Mouse (Mus musculus) spleen, adult 2 months (tissue): ENCODE measurements around the gene Ccl2. TPM values are rescaled to one million over a fixed set of nuclear protein-coding genes. Genes with fewer than 3 reads are reported as not detected.

Source experiments
- DNase-seq, 2 experiments: peaks; one replicate each; pipeline versions ENCODE4 v3.0.0 to v3.0.0-alpha.2; 2012 to 2021; ENCODE audit warnings: low spot score in 2 of 2, low read depth in 1 of 2
- H3K27ac ChIP-seq: fragments of 200-500 bp; 2 replicates; pipeline ENCODE4 v1.5.1; 2012; ENCODE audit warnings: low read length, inconsistent platforms; ENCODE audit not compliant: insufficient read depth
- H3K27me3 ChIP-seq: fragments of 200-500 bp; 2 replicates; pipeline ENCODE4 v1.6.1; 2012; ENCODE audit warnings: mild to moderate bottlenecking, moderate library complexity, low read length, inconsistent platforms; ENCODE audit not compliant: control insufficient read depth, insufficient read depth
- H3K36me3 ChIP-seq: fragments of 200-500 bp; 2 replicates; pipeline ENCODE4 v1.6.1; 2012; ENCODE audit warnings: mild to moderate bottlenecking, low read length, inconsistent platforms; ENCODE audit not compliant: control insufficient read depth, insufficient read depth
- H3K4me1 ChIP-seq: fragments of 200-500 bp; 2 replicates; pipeline ENCODE4 v1.6.1; 2011; ENCODE audit warnings: inconsistent platforms; ENCODE audit not compliant: control insufficient read depth, insufficient read depth, insufficient read length
- H3K4me3 ChIP-seq: fragments of 200-500 bp; 2 replicates; pipeline ENCODE4 v1.5.1; 2011; ENCODE audit warnings: mild to moderate bottlenecking, inconsistent platforms; ENCODE audit not compliant: insufficient read depth, insufficient read length; ENCODE audit errors: extremely low read depth
- CTCF ChIP-seq: fragments of 200-500 bp; IDR thresholded peaks from 2 replicates; pipeline ENCODE4 v1.5.1; 2011; ENCODE audit warnings: mild to moderate bottlenecking, inconsistent platforms; ENCODE audit not compliant: insufficient read depth, insufficient read length, insufficient replicate concordance; ENCODE audit errors: extremely low read depth
- POLR2A ChIP-seq: fragments of 200-500 bp; IDR thresholded peaks from 2 replicates; pipeline ENCODE4 v1.6.1; 2011; ENCODE audit warnings: low read depth, low read length, inconsistent platforms
- WGBS: fragments of 180-500 bp; shearing (Covaris S2); methylation state at CpG from one replicate; pipeline ENCODE4 v1.1.7; 2018; 5-methylcytosine and 5-hydroxymethylcytosine counted together
- polyA plus RNA-seq: library from polyadenylated mRNA; depleted of rRNA; stranded (reverse); fragments of >200 nt; gene quantifications from 2 replicates; pipeline ENCODE4 v1.2.3, GENCODE M21; 2012

The Ccl2 gene
- polyA plus RNA-seq, 1 experiment: 2.3 TPM

DNA sequence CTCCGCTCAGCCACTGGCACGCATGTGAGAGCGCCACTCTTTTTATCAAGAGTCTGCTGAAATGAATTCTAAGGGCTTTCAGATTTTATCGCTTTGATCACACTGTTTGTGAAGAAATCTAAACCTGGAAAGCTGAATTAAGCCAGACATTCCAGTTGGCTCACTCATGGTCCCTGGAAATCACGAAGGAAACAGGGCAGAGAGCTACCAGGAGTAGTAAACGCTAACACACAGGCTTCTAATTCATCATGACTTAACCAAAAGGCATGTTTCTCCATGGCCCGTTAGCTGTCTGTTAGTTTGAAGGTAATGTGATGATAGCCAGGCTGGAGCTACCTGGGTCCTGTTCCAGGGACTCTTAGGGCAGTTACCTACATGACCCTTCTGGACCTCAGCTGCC lies 925 bp upstream of the Ccl2 start:
- H3K27me3 ChIP-seq: no peaks in the 10 kb centered on the region
- no peak for DNase-seq
- TF ChIP-seq POLR2A (no peak), CTCF (no peak)
- H3K36me3 ChIP-seq: no peaks in the 10 kb centered on the region
- no peak overlapping the region for H3K4me3 ChIP-seq
- H3K4me1 ChIP-seq: no peaks in the 10 kb centered on the region
- H3K27ac ChIP-seq: no peak overlapping the region
- 88% methylated on average over 7 of the region's 7 CpGs for WGBS

GRCm38 (mm10) chr11:82035857-82036256 lies 486 bp downstream of the Ccl2 start:
- TF ChIP-seq CTCF: no peak
- no peak for TF ChIP-seq POLR2A
- H3K4me3 ChIP-seq: no peak overlapping the region
- no peak for DNase-seq
- H3K27ac ChIP-seq: no peak overlapping the region
- no peaks in the 10 kb centered on the region for H3K27me3 ChIP-seq
- 87% methylated on average over 2 of the region's 2 CpGs for WGBS
- no peaks in the 10 kb centered on the region for H3K36me3 ChIP-seq
- no peaks in the 10 kb centered on the region for H3K4me1 ChIP-seq

GRCm38 (mm10) chr11:82038535-82038934 lies 3.2 kb downstream of the Ccl2 start, which contains the start of gene Gm17268:
TSS of gene Gm17268 (minus strand) at chr11:82038562.
- Histone ChIP-seq H3K36me3 (no peaks in the 10 kb centered on the region), H3K27me3 (no peaks in the 10 kb centered on the region), H3K4me3 (no peak within 1 kb of the TSS), H3K27ac (no peak within 1 kb of the TSS), H3K4me1 (no peaks in the 10 kb centered on the region)
- 37% methylated on average over 2 of the region's 2 CpGs for WGBS
- DNase-seq: no peak
- no peak for TF ChIP-seq POLR2A
- no peak for TF ChIP-seq CTCF

GRCm38 (mm10) chr11:82039132-82039660 lies 3.8 kb downstream of the Ccl2 start:
- Histone ChIP-seq H3K27me3 (no peaks in the 10 kb centered on the region), H3K27ac (no peak overlapping the region), H3K36me3 (no peaks in the 10 kb centered on the region), H3K4me1 (no peaks in the 10 kb centered on the region), H3K4me3 (no peak overlapping the region)
- 26% methylated on average over 3 of the region's 3 CpGs for WGBS
- TF ChIP-seq POLR2A (no peak), CTCF (no peak)
- DNase-seq: no peak

- whole genome bisulfite sequencing: 53% methylated on average over 4 of the region's 4 CpGs
- Histone ChIP-seq H3K4me1 (no peaks in the 10 kb centered on the region), H3K4me3 (no peak overlapping the region), H3K36me3 (no peaks in the 10 kb centered on the region), H3K27me3 (no peaks in the 10 kb centered on the region), H3K27ac (no peak overlapping the region)
- TF ChIP-seq CTCF: no peak
- TF ChIP-seq POLR2A: no peak
- DNase-seq: no peak
These were observed 6.3 kb downstream of the Ccl2 start for GRCm38 (mm10) chr11:82041671-82042080.

GRCm38 (mm10) chr11:82045471-82045870 lies 10.1 kb downstream of the Ccl2 start, which contains the start of gene Ccl7:
TSS of gene Ccl7 (plus strand) at chr11:82045712.
- Histone ChIP-seq H3K27ac (no peak within 1 kb of the TSS), H3K27me3 (no peaks in the 10 kb centered on the region), H3K36me3 (no peaks in the 10 kb centered on the region), H3K4me1 (no peaks in the 10 kb centered on the region), H3K4me3 (no peak within 1 kb of the TSS)
- TF ChIP-seq POLR2A: no peak
- no peak for TF ChIP-seq CTCF
- WGBS: 84% methylated on average over 3 of the region's 3 CpGs
- DNase-seq: no peak

GRCm38 (mm10) chr11:82047746-82048415 lies 12.5 kb downstream of the Ccl2 start:
- TF ChIP-seq POLR2A: no peak
- H3K36me3 ChIP-seq: no peaks in the 10 kb centered on the region
- WGBS: 41% methylated on average over 6 of the region's 6 CpGs
- no peak overlapping the region for H3K27ac ChIP-seq
- H3K4me1 ChIP-seq: no peaks in the 10 kb centered on the region
- no peak overlapping the region for H3K4me3 ChIP-seq
- peak in 1 of 2 experiments; percentile 6 for DNase-seq
- no peaks in the 10 kb centered on the region for H3K27me3 ChIP-seq
